Mouse (Mus musculus) left cerebral cortex, adult 11 months (tissue): ENCODE data around the gene Lrrc28.

Experiments used
- DNase-seq: peaks from one replicate; pipeline ENCODE4 v3.0.0; 2022; ENCODE audit warnings: low spot score

Lrrc28 gene

GRCm38 (mm10) chr7:67486925-67487760, 157.9 kb downstream of the Lrrc28 start:
- no peak for DNase-seq

- DNase-seq, result no peak
Measured at GRCm38 (mm10) chr7:67486417-67486816, 158.7 kb downstream of the Lrrc28 start.

- no peak for DNase-seq
Measured at GRCm38 (mm10) chr7:67483698-67484097, 161.4 kb downstream of the Lrrc28 start.

GRCm38 (mm10) chr7:67479576-67480413, 165.3 kb downstream of the Lrrc28 start:
- DNase-seq, result no peak

GRCm38 (mm10) chr7:67479168-67479567, 165.9 kb downstream of the Lrrc28 start:
- DNase-seq, result no peak

- peak; percentile 53 for DNase-seq
Measured at GRCm38 (mm10) chr7:67477996-67478395, 167.1 kb downstream of the Lrrc28 start.

GRCm38 (mm10) chr7:67471295-67471694, 173.8 kb downstream of the Lrrc28 start:
- DNase-seq, result no peak

- no peak for DNase-seq
Measured at GRCm38 (mm10) chr7:67468802-67469408, 176.2 kb downstream of the Lrrc28 start.

- DNase-seq, result no peak
Measured at GRCm38 (mm10) chr7:67468180-67468579, 176.9 kb downstream of the Lrrc28 start.

- no peak for DNase-seq
Measured at GRCm38 (mm10) chr7:67466322-67466721, 178.7 kb downstream of the Lrrc28 start.

- DNase-seq, result no peak
Measured at GRCm38 (mm10) chr7:67464633-67465032, 180.4 kb downstream of the Lrrc28 start.

- DNase-seq, result no peak
Measured at GRCm38 (mm10) chr7:67463565-67463964, 181.5 kb downstream of the Lrrc28 start.
